Mouse (Mus musculus) CH12.LX (cell line): Measurements from ENCODE around the gene Sema4a. TPM values are rescaled to one million over a fixed set of nuclear protein-coding genes. Genes with fewer than 3 reads are reported as not detected.

Experiments used
- DNase-seq: peaks from one replicate; pipeline ENCODE4 v3.0.0-alpha.2; 2013; ENCODE audit errors: extremely low read depth
- H3K27ac ChIP-seq: 2 replicates; pipeline ENCODE4 v1.5.1; 2012; ENCODE audit warnings: low read depth, mild to moderate bottlenecking, control low read depth, moderate library complexity; ENCODE audit not compliant: insufficient read depth
- H3K27me3 ChIP-seq: replicated peaks from 2 replicates; pipeline ENCODE3; 2012; ENCODE audit warnings: inconsistent platforms
- H3K36me3 ChIP-seq, 2 experiments: replicated peaks in 1 of 2; 2 replicates each; pipeline versions ENCODE3 to v1.6.1; 2012; ENCODE audit warnings: inconsistent platforms in 1 of 2, low read length in 1 of 2, mild to moderate bottlenecking in 1 of 2, mixed read lengths in 1 of 2, moderate library complexity in 1 of 2; ENCODE audit not compliant: control insufficient read depth in 1 of 2, insufficient read depth in 1 of 2
- H3K4me1 ChIP-seq, 2 experiments: 2 replicates each; pipeline ENCODE4 v1.6.1; 2012; ENCODE audit warnings: inconsistent platforms in 1 of 2, moderate library complexity in 1 of 2; ENCODE audit not compliant: insufficient read depth in 2 of 2, control insufficient read depth in 1 of 2
- H3K4me2 ChIP-seq: 2 replicates; pipeline ENCODE4 v1.6.1; 2012; ENCODE audit warnings: low read depth, mild to moderate bottlenecking, control low read depth; ENCODE audit not compliant: poor library complexity, insufficient read depth, severe bottlenecking
- H3K4me3 ChIP-seq, 3 experiments: fragments of 150-350 bp in 1 of 3; sonication (generic) in 1 of 3; replicated peaks in 1 of 3; 2 replicates each; pipeline versions ENCODE3 to v1.5.1; 2011 to 2012; ENCODE audit warnings: low read depth in 2 of 3, low read length in 2 of 3, mild to moderate bottlenecking in 2 of 3, moderate library complexity in 2 of 3, control low read depth in 1 of 3, improper control_type of control experiment in 1 of 3, inconsistent platforms in 1 of 3, mixed read lengths in 1 of 3; ENCODE audit not compliant: poor library complexity in 1 of 3
- H3K79me2 ChIP-seq: replicated peaks from 2 replicates; pipeline ENCODE4 v1.6.1; 2012; ENCODE audit warnings: mild to moderate bottlenecking, moderate library complexity; ENCODE audit not compliant: control insufficient read depth, poor library complexity, insufficient read depth, severe bottlenecking; ENCODE audit errors: extremely low read depth
- H3K9ac ChIP-seq: 2 replicates; pipeline ENCODE4 v1.6.1; 2012; ENCODE audit warnings: low read depth, mild to moderate bottlenecking, control low read depth, moderate library complexity; ENCODE audit not compliant: insufficient read depth
- H3K9me3 ChIP-seq: replicated peaks from 2 replicates; pipeline ENCODE3; 2012; ENCODE audit warnings: low read length, inconsistent platforms, mixed read lengths
- BHLHE40 ChIP-seq: IDR thresholded peaks from 2 replicates; pipeline ENCODE4 v1.6.1; 2011; ENCODE audit warnings: mild to moderate bottlenecking, low read depth, low read length, improper control_type of control experiment
- CHD2 ChIP-seq: IDR thresholded peaks from 2 replicates; pipeline ENCODE4 v1.6.1; 2011; ENCODE audit warnings: low read length, improper control_type of control experiment
- CTCF ChIP-seq, 2 experiments: IDR thresholded peaks in 1 of 2; conservative IDR thresholded peaks in 1 of 2; 2 replicates each; pipeline ENCODE4 v1.5.1; 2011 to 2012; ENCODE audit warnings: low read depth in 2 of 2, low read length in 2 of 2, improper control_type of control experiment in 1 of 2, inconsistent platforms in 1 of 2, mild to moderate bottlenecking in 1 of 2, moderate library complexity in 1 of 2
- ETS1 ChIP-seq: conservative IDR thresholded peaks from 2 replicates; pipeline ENCODE4 v1.6.1; 2012; ENCODE audit warnings: low read depth, mild to moderate bottlenecking, inconsistent platforms, low read length, improper control_type of control experiment, moderate library complexity
- IRF4 ChIP-seq: IDR thresholded peaks from 2 replicates; pipeline ENCODE4 v1.6.1; 2014; ENCODE audit warnings: low read depth, mild to moderate bottlenecking, inconsistent platforms, low read length, improper control_type of control experiment
- JUN ChIP-seq: IDR thresholded peaks from 2 replicates; pipeline ENCODE4 v1.6.1; 2011; ENCODE audit warnings: low read depth, mild to moderate bottlenecking, low read length, improper control_type of control experiment, moderate library complexity; ENCODE audit not compliant: insufficient read depth
- MAX ChIP-seq: IDR thresholded peaks from 2 replicates; pipeline ENCODE4 v1.6.1; 2011; ENCODE audit warnings: low read length, improper control_type of control experiment
- NRF1 ChIP-seq: IDR thresholded peaks from 2 replicates; pipeline ENCODE4 v1.6.1; 2014; ENCODE audit warnings: low read depth, mild to moderate bottlenecking, inconsistent platforms, low read length, improper control_type of control experiment, moderate library complexity
- POLR2AphosphoS2 ChIP-seq: IDR thresholded peaks from 2 replicates; pipeline ENCODE4 v1.6.1; 2011; ENCODE audit warnings: low read depth, low read length, improper control_type of control experiment
- RAD21 ChIP-seq: IDR thresholded peaks from 2 replicates; pipeline ENCODE4 v1.6.1; 2011; ENCODE audit warnings: low read depth, mild to moderate bottlenecking, low read length, improper control_type of control experiment, moderate library complexity
- TBP ChIP-seq: conservative IDR thresholded peaks from 2 replicates; pipeline ENCODE4 v1.6.1; 2011; ENCODE audit warnings: low read depth, low read length, improper control_type of control experiment
- UBTF ChIP-seq: IDR thresholded peaks from 2 replicates; pipeline ENCODE4 v1.6.1; 2012; ENCODE audit warnings: low read depth, mild to moderate bottlenecking, inconsistent platforms, low read length, improper control_type of control experiment, moderate library complexity
- dilution Hi-C: fragments of 300-500 bp; cut with MboI; formaldehyde crosslinking; loops from 2 replicates; pipeline ENCODE4 v1.14.3; 2020; ENCODE audit warnings: low sequenced_read_pairs; ENCODE audit not compliant: extremely low pct_unique_long_range_greater_than_20kb, extremely low pct_ligation_motif_present
- in situ Hi-C: fragments of 300-500 bp; cut with MboI; formaldehyde crosslinking; loops from 3 replicates; pipeline ENCODE4 v1.14.3; 2019; ENCODE audit warnings: low sequenced_read_pairs, low pct_ligation_motif_present, low pct_unique_long_range_greater_than_20kb, mixed read lengths
- polyA plus RNA-seq: library from polyadenylated mRNA; unstranded; fragments of >175 nt; gene quantifications from 2 replicates; pipeline ENCODE4 v1.2.1, GENCODE M21; 2012; ENCODE audit warnings: low read depth; ENCODE audit not compliant: insufficient read length
- total RNA-seq, 2 experiments: library from RNA; depleted of rRNA; stranded (reverse); fragments of 300-350 nt in 1 of 2; fragments of >200 nt in 1 of 2; gene quantifications; 2 replicates each; pipeline ENCODE4 v1.2.3; 2012 to 2014

Gene Sema4a
- total and polyA plus RNA-seq, 3 experiments: 3.5 to 7.1 (median 4.7) TPM

GRCm38 (mm10) chr3:88481372-88482040 lies 20.5 kb upstream of the Sema4a start:
- Histone ChIP-seq H3K4me1 (0 out of 4 replicates have a peak, but pooled peaks cover 0 to 2% of the 10 kb centered on the region in 2 experiments), H3K36me3 (peaks cover 23 to 41% of the 10 kb centered on the region in 2 experiments), H3K9me3 (no peaks in the 10 kb centered on the region), H3K27me3 (peaks cover 18% of the 10 kb centered on the region)
- no peak for DNase-seq
- dilution Hi-C loops: no loop called here
- TF ChIP-seq RAD21 (no peak), IRF4 (no peak), CTCF (conservative IDR thresholded peaks at IDR 0.05 in 1 of 2, IDR thresholded peaks at IDR 0.05 in 1 of 2; ENCODE audit: low read depth in 2 of 2, low read length in 2 of 2) (no peak), UBTF (no peak), MAX (no peak)
- TF ChIP-seq, all 38 proteins: peak for 0
- no peak overlapping the region for H3K9ac ChIP-seq
- H3K27ac ChIP-seq: no peak overlapping the region
- in situ Hi-C loops: no loop called here
- no peak overlapping the region for H3K4me3 ChIP-seq
- H3K4me2 ChIP-seq: no peak overlapping the region
- H3K79me2 ChIP-seq: no peaks in the 10 kb centered on the region

GRCm38 (mm10) chr3:88480679-88481078 lies 19.7 kb upstream of the Sema4a start:
- Histone ChIP-seq H3K9ac (no peak overlapping the region), H3K27ac (no peak overlapping the region), H3K79me2 (no peaks in the 10 kb centered on the region), H3K9me3 (no peaks in the 10 kb centered on the region), H3K36me3 (peaks cover 18 to 33% of the 10 kb centered on the region in 2 experiments), H3K4me1 (0 out of 4 replicates have a peak, but pooled peaks cover 0 to 2% of the 10 kb centered on the region in 2 experiments), H3K4me2 (no peak overlapping the region), H3K4me3 (no peak overlapping the region), H3K27me3 (peaks cover 20% of the 10 kb centered on the region)
- DNase-seq: no peak
- in situ Hi-C loops (no loop called here), dilution Hi-C loops (no loop called here)
- TF ChIP-seq UBTF (no peak), BHLHE40 (no peak), CHD2 (no peak), ETS1 (no peak), TBP (no peak), POLR2AphosphoS2 (no peak), CTCF (conservative IDR thresholded peaks at IDR 0.05 in 1 of 2, IDR thresholded peaks at IDR 0.05 in 1 of 2; ENCODE audit: low read depth in 2 of 2, low read length in 2 of 2) (no peak), NRF1 (no peak)

- dilution Hi-C loops: no loop called here
- peaks cover 16 to 28% of the 10 kb centered on the region in 2 experiments for H3K36me3 ChIP-seq
- H3K4me2 ChIP-seq: no peak overlapping the region
- no peaks in the 10 kb centered on the region for H3K79me2 ChIP-seq
- DNase-seq: no peak
- in situ Hi-C loops: no loop called here
- H3K4me1 ChIP-seq: 0 out of 4 replicates have a peak, but pooled peaks cover 0 to 2% of the 10 kb centered on the region in 2 experiments
- H3K9ac ChIP-seq: no peak overlapping the region
- H3K4me3 ChIP-seq: no peak overlapping the region
- TF ChIP-seq JUN (no peak), BHLHE40 (0 out of 2 replicates have a peak, but pooled peaks have one; percentile 22)
- H3K9me3 ChIP-seq: no peaks in the 10 kb centered on the region
- peaks cover 17% of the 10 kb centered on the region for H3K27me3 ChIP-seq
- H3K27ac ChIP-seq: no peak overlapping the region
These were observed 18.8 kb upstream of the Sema4a start for GRCm38 (mm10) chr3:88479828-88480227.
